Mouse (Mus musculus): ENCODE results near the gene Kctd5. TPM values are rescaled to one million over a fixed set of nuclear protein-coding genes. Genes with fewer than 3 reads are reported as not detected.

Kctd5 gene
- polyA plus RNA-seq, 2 experiments, result 10.0 to 10.9 TPM

GRCm38 (mm10) chr17:24056636-24057625 lies 16.4 kb downstream of the Kctd5 start:
- Histone ChIP-seq H3K4me3 (ENCODE audit: insufficient read depth in 1 of 2, low read depth in 2 of 2, low read length in 2 of 2) (no peak overlapping the region), H3K4me2 (ENCODE audit: low read depth) (no peak overlapping the region), H3K9ac (replicated peaks) (no peak overlapping the region), H3K27me3 (ENCODE audit: control insufficient read depth, insufficient read depth, low read length) (no peaks in the 10 kb centered on the region), H3K4me1 (replicated peaks; ENCODE audit: control insufficient read depth in 2 of 2, insufficient read depth in 2 of 2, low read length in 1 of 2) (no peaks in the 10 kb centered on the region), H3K36me3 (replicated peaks; ENCODE audit: control insufficient read depth, insufficient read depth, low read depth) (peaks cover 6% of the 10 kb centered on the region), H3K27ac (no peak overlapping the region), H3K9me3 (ENCODE audit: control insufficient read depth, low read length) (no peaks in the 10 kb centered on the region)
- ATAC-seq (ENCODE audit: insufficient read depth), result no peak
- TF ChIP-seq EP300 (IDR thresholded peaks at IDR 0.05; ENCODE audit: low read depth), result no peak
- 78% methylated on average over 14 of the region's 14 CpGs for WGBS (ENCODE audit: insufficient replicate concordance)
- no peak for DNase-seq (ENCODE audit: low read depth in 3 of 3, low spot score in 3 of 3)

- DNase-seq (ENCODE audit: low read depth in 3 of 3, low spot score in 3 of 3), result no peak
- Histone ChIP-seq H3K27me3 (ENCODE audit: control insufficient read depth, insufficient read depth, low read length) (no peaks in the 10 kb centered on the region), H3K4me2 (ENCODE audit: low read depth) (no peak overlapping the region), H3K9me3 (ENCODE audit: control insufficient read depth, low read length) (no peaks in the 10 kb centered on the region), H3K4me1 (replicated peaks; ENCODE audit: control insufficient read depth in 2 of 2, insufficient read depth in 2 of 2, low read length in 1 of 2) (no peaks in the 10 kb centered on the region), H3K36me3 (replicated peaks; ENCODE audit: control insufficient read depth, insufficient read depth, low read depth) (peaks cover 4% of the 10 kb centered on the region), H3K27ac (no peak overlapping the region), H3K9ac (replicated peaks) (no peak overlapping the region), H3K4me3 (ENCODE audit: insufficient read depth in 1 of 2, low read depth in 2 of 2, low read length in 2 of 2) (no peak overlapping the region)
- whole genome bisulfite sequencing (ENCODE audit: insufficient replicate concordance), result 79% methylated on average over 8 of the region's 8 CpGs
- TF ChIP-seq CTCF (IDR thresholded peaks at IDR 0.05; ENCODE audit: low read depth) (no peak), EP300 (IDR thresholded peaks at IDR 0.05; ENCODE audit: low read depth) (no peak)
- ATAC-seq (ENCODE audit: insufficient read depth), result no peak
These were observed 24.3 kb downstream of the Kctd5 start for GRCm38 (mm10) chr17:24049008-24049407.

GRCm38 (mm10) chr17:24048053-24048452 lies 25.2 kb downstream of the Kctd5 start:
- DNase-seq (ENCODE audit: low read depth in 3 of 3, low spot score in 3 of 3), result no peak
- Histone ChIP-seq H3K27me3 (ENCODE audit: control insufficient read depth, insufficient read depth, low read length) (no peaks in the 10 kb centered on the region), H3K9ac (replicated peaks) (no peak overlapping the region), H3K4me2 (ENCODE audit: low read depth) (no peak overlapping the region), H3K27ac (no peak overlapping the region), H3K4me1 (replicated peaks; ENCODE audit: control insufficient read depth in 2 of 2, insufficient read depth in 2 of 2, low read length in 1 of 2) (no peaks in the 10 kb centered on the region), H3K36me3 (replicated peaks; ENCODE audit: control insufficient read depth, insufficient read depth, low read depth) (peaks cover 4% of the 10 kb centered on the region), H3K9me3 (ENCODE audit: control insufficient read depth, low read length) (no peaks in the 10 kb centered on the region), H3K4me3 (ENCODE audit: insufficient read depth in 1 of 2, low read depth in 2 of 2, low read length in 2 of 2) (no peak overlapping the region)
- ATAC-seq (ENCODE audit: insufficient read depth), result no peak
- WGBS (ENCODE audit: insufficient replicate concordance), result 63% methylated on average over 5 of the region's 5 CpGs
- TF ChIP-seq EP300 (IDR thresholded peaks at IDR 0.05; ENCODE audit: low read depth) (no peak), CTCF (IDR thresholded peaks at IDR 0.05; ENCODE audit: low read depth) (no peak)

- H3K9me3 ChIP-seq (ENCODE audit: control insufficient read depth, low read length), result no peaks in the 10 kb centered on the region
- ATAC-seq (ENCODE audit: insufficient read depth), result no peak
- H3K4me2 ChIP-seq (ENCODE audit: low read depth), result no peak overlapping the region
- TF ChIP-seq CTCF (IDR thresholded peaks at IDR 0.05; ENCODE audit: low read depth), result no peak
- TF ChIP-seq EP300 (IDR thresholded peaks at IDR 0.05; ENCODE audit: low read depth), result no peak
- H3K27ac ChIP-seq, result no peak overlapping the region
- H3K4me3 ChIP-seq (ENCODE audit: insufficient read depth in 1 of 2, low read depth in 2 of 2, low read length in 2 of 2), result no peak overlapping the region
- no peak overlapping the region for H3K9ac ChIP-seq (replicated peaks)
- H3K27me3 ChIP-seq (ENCODE audit: control insufficient read depth, insufficient read depth, low read length), result no peaks in the 10 kb centered on the region
- H3K4me1 ChIP-seq (replicated peaks; ENCODE audit: control insufficient read depth in 2 of 2, insufficient read depth in 2 of 2, low read length in 1 of 2), result no peaks in the 10 kb centered on the region
- WGBS (ENCODE audit: insufficient replicate concordance), result 21% methylated on average over 5 of the region's 5 CpGs
- peaks cover 4% of the 10 kb centered on the region for H3K36me3 ChIP-seq (replicated peaks; ENCODE audit: control insufficient read depth, insufficient read depth, low read depth)
- peak in 1 of 3 experiments; percentile 5 for DNase-seq (ENCODE audit: low read depth in 3 of 3, low spot score in 3 of 3)
These were observed 27.3 kb downstream of the Kctd5 start for GRCm38 (mm10) chr17:24046026-24046425.

GRCm38 (mm10) chr17:24045608-24046007 lies 27.7 kb downstream of the Kctd5 start:
- Histone ChIP-seq H3K27me3 (ENCODE audit: control insufficient read depth, insufficient read depth, low read length) (no peaks in the 10 kb centered on the region), H3K4me3 (ENCODE audit: insufficient read depth in 1 of 2, low read depth in 2 of 2, low read length in 2 of 2) (no peak overlapping the region), H3K36me3 (replicated peaks; ENCODE audit: control insufficient read depth, insufficient read depth, low read depth) (peaks cover 4% of the 10 kb centered on the region), H3K27ac (no peak overlapping the region), H3K9me3 (ENCODE audit: control insufficient read depth, low read length) (no peaks in the 10 kb centered on the region), H3K4me2 (ENCODE audit: low read depth) (no peak overlapping the region), H3K9ac (replicated peaks) (no peak overlapping the region), H3K4me1 (replicated peaks; ENCODE audit: control insufficient read depth in 2 of 2, insufficient read depth in 2 of 2, low read length in 1 of 2) (no peaks in the 10 kb centered on the region)
- no peak for TF ChIP-seq CTCF (IDR thresholded peaks at IDR 0.05; ENCODE audit: low read depth)
- no peak for TF ChIP-seq EP300 (IDR thresholded peaks at IDR 0.05; ENCODE audit: low read depth)
- no peak for ATAC-seq (ENCODE audit: insufficient read depth)
- WGBS (ENCODE audit: insufficient replicate concordance), result 64% methylated on average over 10 of the region's 10 CpGs
- no peak for DNase-seq (ENCODE audit: low read depth in 3 of 3, low spot score in 3 of 3)
